Mouse (Mus musculus): ENCODE results near the gene Mxra7. TPM values are rescaled to one million over a fixed set of nuclear protein-coding genes. Genes with fewer than 3 reads are reported as not detected.
A peak's percentile ranks its signal among the peaks of the same experiment; 100 is the strongest.
"Not testable (repeated sequence)": the region's sequence is repeated elsewhere in the genome, so short reads cannot be mapped to it uniquely, and the experiment has no call there.

Gene Mxra7
- polyA plus RNA-seq, 1 experiment from 2014 or later: 17.6 TPM

- ATAC-seq (ENCODE audit: low read depth) (0 out of 2 replicates have a peak, but pooled peaks have one; percentile 20), DNase-seq (ENCODE audit: low spot score) (peak; percentile 57)
- Histone ChIP-seq H3K9ac (ENCODE audit: low read depth, low read length) (no peak overlapping the region), H3K4me1 (ENCODE audit: control insufficient read depth, insufficient read depth, low read length) (peaks cover 11% of the 10 kb centered on the region; the same call in 1 of the 2 replicates), H3K36me3 (ENCODE audit: control insufficient read depth, insufficient read depth, low read length) (no peaks in the 10 kb centered on the region), H3K9me3 (ENCODE audit: control insufficient read depth, low read length) (no peaks in the 10 kb centered on the region), H3K4me3 (ENCODE audit: low read depth, low read length) (no peak overlapping the region), H3K27ac (replicated peaks; ENCODE audit: low read depth, low read length) (no peak overlapping the region; the same call in 1 of the 2 replicates), H3K4me2 (ENCODE audit: low read depth, low read length) (no peak overlapping the region), H3K27me3 (replicated peaks; ENCODE audit: control insufficient read depth, insufficient read depth, low read length) (no peaks in the 10 kb centered on the region)
- WGBS: 42% methylated on average over 3 of the region's 5 CpGs
Measured at GRCm38 (mm10) chr11:116825230-116825629, 2.6 kb downstream of the Mxra7 start.

GRCm38 (mm10) chr11:116823885-116824284 lies 4.0 kb downstream of the Mxra7 start:
- H3K4me3 ChIP-seq (ENCODE audit: low read depth, low read length); H3K36me3 ChIP-seq (ENCODE audit: control insufficient read depth, insufficient read depth, low read length); H3K27ac ChIP-seq (replicated peaks; ENCODE audit: low read depth, low read length); DNase-seq (ENCODE audit: low spot score); H3K27me3 ChIP-seq (replicated peaks; ENCODE audit: control insufficient read depth, insufficient read depth, low read length); ATAC-seq (ENCODE audit: low read depth); H3K4me2 ChIP-seq (ENCODE audit: low read depth, low read length); H3K9ac ChIP-seq (ENCODE audit: low read depth, low read length); H3K9me3 ChIP-seq (ENCODE audit: control insufficient read depth, low read length): not testable (repeated sequence)
- H3K4me1 ChIP-seq (ENCODE audit: control insufficient read depth, insufficient read depth, low read length): peaks cover 11% of the 10 kb centered on the region; the same call in 1 of the 2 replicates
- WGBS: 94% methylated on average over 10 of the region's 10 CpGs

DNA sequence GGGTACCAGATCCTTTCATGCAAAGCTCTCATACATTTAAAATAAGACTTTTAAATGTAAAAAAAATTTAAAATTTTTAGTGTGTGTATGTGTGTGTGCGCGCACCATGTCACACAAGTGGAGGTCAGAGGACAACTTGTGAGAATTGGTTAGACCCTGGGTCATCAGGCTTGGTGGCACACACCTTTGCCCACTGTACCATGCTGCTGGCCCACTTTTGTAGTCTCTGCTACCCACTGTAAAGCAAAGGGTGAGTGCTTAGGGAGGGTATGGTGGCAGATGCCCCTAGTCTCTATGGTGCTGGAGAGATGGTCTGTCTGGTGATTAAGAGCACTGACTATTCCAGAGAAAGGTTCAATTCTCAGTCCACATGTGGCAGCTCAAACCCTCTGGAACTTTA lies 4.6 kb downstream of the Mxra7 start:
- no peaks in the 10 kb centered on the region for H3K27me3 ChIP-seq (replicated peaks; ENCODE audit: control insufficient read depth, insufficient read depth, low read length)
- peaks cover 13% of the 10 kb centered on the region; the same call in 1 of the 2 replicates for H3K4me1 ChIP-seq (ENCODE audit: control insufficient read depth, insufficient read depth, low read length)
- no peak overlapping the region for H3K4me3 ChIP-seq (ENCODE audit: low read depth, low read length)
- no peaks in the 10 kb centered on the region for H3K9me3 ChIP-seq (ENCODE audit: control insufficient read depth, low read length)
- no peak overlapping the region for H3K4me2 ChIP-seq (ENCODE audit: low read depth, low read length)
- H3K9ac ChIP-seq (ENCODE audit: low read depth, low read length): no peak overlapping the region
- 100% methylated on average over 2 of the region's 2 CpGs for WGBS
- DNase-seq (ENCODE audit: low spot score) (no peak), ATAC-seq (ENCODE audit: low read depth) (no peak)
- H3K36me3 ChIP-seq (ENCODE audit: control insufficient read depth, insufficient read depth, low read length): no peaks in the 10 kb centered on the region
- no peak overlapping the region for H3K27ac ChIP-seq (replicated peaks; ENCODE audit: low read depth, low read length)

DNA sequence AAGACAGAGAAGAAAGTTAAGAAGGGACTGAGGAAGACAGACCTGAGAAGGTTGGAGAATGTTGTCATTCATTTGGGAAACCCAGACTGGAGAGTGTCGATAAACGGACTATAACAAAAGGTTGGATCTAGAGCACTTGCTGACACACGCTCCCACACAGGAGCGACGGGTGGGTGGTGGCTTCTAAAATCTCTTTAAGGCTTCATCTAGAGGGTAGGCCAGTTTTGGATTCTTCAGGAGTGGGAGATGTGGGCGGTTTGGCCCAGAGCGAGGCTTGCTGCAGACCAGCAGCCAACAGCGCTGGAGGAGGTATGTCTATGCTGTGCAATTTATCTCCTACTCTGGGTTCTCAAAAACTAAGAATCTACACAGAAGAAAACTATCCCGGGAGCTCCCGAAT lies 5.2 kb downstream of the Mxra7 start:
- no peak overlapping the region for H3K9ac ChIP-seq (ENCODE audit: low read depth, low read length)
- no peak overlapping the region for H3K4me3 ChIP-seq (ENCODE audit: low read depth, low read length)
- H3K4me2 ChIP-seq (ENCODE audit: low read depth, low read length): no peak overlapping the region
- H3K36me3 ChIP-seq (ENCODE audit: control insufficient read depth, insufficient read depth, low read length): no peaks in the 10 kb centered on the region
- ATAC-seq (ENCODE audit: low read depth): no peak
- H3K9me3 ChIP-seq (ENCODE audit: control insufficient read depth, low read length): no peaks in the 10 kb centered on the region
- DNase-seq (ENCODE audit: low spot score): no peak
- no peaks in the 10 kb centered on the region for H3K27me3 ChIP-seq (replicated peaks; ENCODE audit: control insufficient read depth, insufficient read depth, low read length)
- 81% methylated on average over 10 of the region's 10 CpGs for WGBS
- H3K27ac ChIP-seq (replicated peaks; ENCODE audit: low read depth, low read length): no peak overlapping the region
- peaks cover 10% of the 10 kb centered on the region; the same call in 1 of the 2 replicates for H3K4me1 ChIP-seq (ENCODE audit: control insufficient read depth, insufficient read depth, low read length)

- H3K4me3 ChIP-seq (ENCODE audit: low read depth, low read length): no peak overlapping the region
- H3K27me3 ChIP-seq (replicated peaks; ENCODE audit: control insufficient read depth, insufficient read depth, low read length): no peaks in the 10 kb centered on the region
- H3K9me3 ChIP-seq (ENCODE audit: control insufficient read depth, low read length): no peaks in the 10 kb centered on the region
- peaks cover 8% of the 10 kb centered on the region; the same call in 1 of the 2 replicates for H3K4me1 ChIP-seq (ENCODE audit: control insufficient read depth, insufficient read depth, low read length)
- no peak for DNase-seq (ENCODE audit: low spot score)
- no peak for ATAC-seq (ENCODE audit: low read depth)
- no peaks in the 10 kb centered on the region for H3K36me3 ChIP-seq (ENCODE audit: control insufficient read depth, insufficient read depth, low read length)
- no peak overlapping the region for H3K4me2 ChIP-seq (ENCODE audit: low read depth, low read length)
- no peak overlapping the region for H3K27ac ChIP-seq (replicated peaks; ENCODE audit: low read depth, low read length)
- 63% methylated on average over 10 of the region's 10 CpGs for WGBS
- H3K9ac ChIP-seq (ENCODE audit: low read depth, low read length): no peak overlapping the region
Measured at GRCm38 (mm10) chr11:116822215-116822614, 5.6 kb downstream of the Mxra7 start.

GRCm38 (mm10) chr11:116821057-116821940 lies 6.5 kb downstream of the Mxra7 start:
- no peaks in the 10 kb centered on the region for H3K27me3 ChIP-seq (replicated peaks; ENCODE audit: control insufficient read depth, insufficient read depth, low read length)
- no peak for DNase-seq (ENCODE audit: low spot score)
- H3K9me3 ChIP-seq (ENCODE audit: control insufficient read depth, low read length): no peaks in the 10 kb centered on the region
- no peak overlapping the region for H3K4me2 ChIP-seq (ENCODE audit: low read depth, low read length)
- no peaks in the 10 kb centered on the region for H3K36me3 ChIP-seq (ENCODE audit: control insufficient read depth, insufficient read depth, low read length)
- 69% methylated on average over 13 of the region's 13 CpGs for WGBS
- no peak overlapping the region for H3K27ac ChIP-seq (replicated peaks; ENCODE audit: low read depth, low read length)
- no peak for ATAC-seq (ENCODE audit: low read depth)
- peaks cover 4% of the 10 kb centered on the region; the same call in 1 of the 2 replicates for H3K4me1 ChIP-seq (ENCODE audit: control insufficient read depth, insufficient read depth, low read length)
- H3K4me3 ChIP-seq (ENCODE audit: low read depth, low read length): no peak overlapping the region
- H3K9ac ChIP-seq (ENCODE audit: low read depth, low read length): no peak overlapping the region

DNA sequence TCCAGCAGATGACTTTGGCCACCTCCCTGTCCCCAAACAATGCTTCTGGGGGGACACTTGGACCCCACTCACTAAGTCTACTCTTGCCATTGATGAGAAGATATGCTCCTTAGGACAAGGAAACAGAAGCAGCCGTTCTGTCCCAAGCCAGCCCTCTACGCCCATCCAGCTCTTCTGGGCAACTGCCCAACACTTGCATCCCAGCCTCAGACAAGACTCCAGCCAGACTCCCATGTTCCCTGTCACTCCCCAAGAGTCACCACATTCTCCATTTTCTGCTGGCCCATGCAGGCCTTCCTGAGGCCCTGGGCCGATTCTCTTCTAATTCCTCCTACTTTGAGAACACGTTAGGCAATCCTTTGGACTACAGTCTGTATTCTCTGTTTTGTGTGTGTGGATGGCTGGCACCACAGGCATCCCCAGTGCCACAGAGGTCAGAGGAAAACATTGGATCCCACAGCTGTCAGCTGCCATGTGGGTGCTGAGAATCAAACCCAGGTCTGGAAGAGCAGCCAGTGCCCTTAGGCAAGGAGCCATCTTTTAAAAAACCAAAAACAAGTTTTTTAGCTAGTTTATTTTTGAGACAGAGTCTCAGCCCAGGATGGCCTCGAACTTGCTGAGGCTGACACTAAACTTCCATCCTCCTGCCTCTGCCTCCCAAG lies 7.8 kb downstream of the Mxra7 start:
- H3K4me2 ChIP-seq (ENCODE audit: low read depth, low read length): no peak overlapping the region
- WGBS: 84% methylated on average over 5 of the region's 5 CpGs
- no peak overlapping the region for H3K27ac ChIP-seq (replicated peaks; ENCODE audit: low read depth, low read length)
- no peak overlapping the region for H3K4me3 ChIP-seq (ENCODE audit: low read depth, low read length)
- DNase-seq (ENCODE audit: low spot score): no peak
- H3K9me3 ChIP-seq (ENCODE audit: control insufficient read depth, low read length): no peaks in the 10 kb centered on the region
- H3K9ac ChIP-seq (ENCODE audit: low read depth, low read length): no peak overlapping the region
- ATAC-seq (ENCODE audit: low read depth): no peak
- H3K27me3 ChIP-seq (replicated peaks; ENCODE audit: control insufficient read depth, insufficient read depth, low read length): no peaks in the 10 kb centered on the region
- peaks cover 13% of the 10 kb centered on the region for H3K4me1 ChIP-seq (ENCODE audit: control insufficient read depth, insufficient read depth, low read length)
- no peaks in the 10 kb centered on the region for H3K36me3 ChIP-seq (ENCODE audit: control insufficient read depth, insufficient read depth, low read length)

GRCm38 (mm10) chr11:116818722-116819121 lies 9.1 kb downstream of the Mxra7 start:
- no peaks in the 10 kb centered on the region for H3K9me3 ChIP-seq (ENCODE audit: control insufficient read depth, low read length)
- no peak overlapping the region for H3K9ac ChIP-seq (ENCODE audit: low read depth, low read length)
- no peak overlapping the region for H3K4me2 ChIP-seq (ENCODE audit: low read depth, low read length)
- H3K27me3 ChIP-seq (replicated peaks; ENCODE audit: control insufficient read depth, insufficient read depth, low read length): no peaks in the 10 kb centered on the region
- H3K27ac ChIP-seq (replicated peaks; ENCODE audit: low read depth, low read length): peak overlapping the region; percentile 39
- no peaks in the 10 kb centered on the region for H3K36me3 ChIP-seq (ENCODE audit: control insufficient read depth, insufficient read depth, low read length)
- no peak for ATAC-seq (ENCODE audit: low read depth)
- DNase-seq (ENCODE audit: low spot score): no peak
- H3K4me3 ChIP-seq (ENCODE audit: low read depth, low read length): no peak overlapping the region
- H3K4me1 ChIP-seq (ENCODE audit: control insufficient read depth, insufficient read depth, low read length): peaks cover 26% of the 10 kb centered on the region
- 57% methylated on average over 8 of the region's 8 CpGs for WGBS
